Mouse (Mus musculus) adrenal gland, postnatal 10 days (tissue): ENCODE results near the gene Purb. TPM values are rescaled to one million over a fixed set of nuclear protein-coding genes. Genes with fewer than 3 reads are reported as not detected.
A peak's percentile ranks its signal among the peaks of the same experiment; 100 is the strongest.
"Not testable (repeated sequence)": the region's sequence is repeated elsewhere in the genome, so short reads cannot be mapped to it uniquely, and the experiment has no call there.

Experiments
- DNase-seq: peaks from one replicate; pipeline ENCODE4 v3.0.0; 2021; ENCODE audit warnings: mixed read lengths
- microRNA-seq: library from miRNA; unstranded; fragments of <30 nt; microRNA quantifications from one replicate; pipeline ENCODE4 v1.2.0, GENCODE M21; 2021
- total RNA-seq, 2 experiments: library from RNA; stranded (reverse); gene quantifications; 2 replicates each; pipeline ENCODE4 v1.2.3; 2021

The Purb gene
- total RNA-seq, 2 experiments from 2014 or later = 62.7 to 71.0 TPM

GRCm38 (mm10) chr11:6444077-6444853 lies 31.5 kb downstream of the Purb start, which contains the start of gene H2afv:
Gene H2afv, minus strand, starts transcription at chr11:6444443.
- DNase-seq = peak; percentile 99

- no peak for DNase-seq
Observed at GRCm38 (mm10) chr11:6443727-6444076, 32.0 kb downstream of the Purb start.

DNA sequence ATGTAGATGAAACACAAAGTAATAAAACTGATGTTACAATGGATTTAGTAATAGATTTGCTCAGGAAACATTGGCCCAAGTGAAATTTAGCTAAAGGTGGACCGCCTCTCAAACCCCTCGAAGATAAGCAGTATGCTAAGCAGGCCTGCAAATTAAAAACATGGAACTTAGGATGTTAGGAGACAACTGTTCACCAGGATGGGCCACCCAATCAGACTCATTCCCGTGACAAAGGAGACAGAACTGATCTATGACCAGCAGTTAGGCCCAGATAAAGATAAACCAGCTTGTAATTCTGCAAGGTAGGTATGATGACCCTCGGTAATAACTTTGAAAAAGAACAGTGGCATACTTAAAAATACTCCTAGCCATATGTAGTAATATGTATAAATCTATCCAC lies 32.6 kb downstream of the Purb start:
- no peak for DNase-seq

DNA sequence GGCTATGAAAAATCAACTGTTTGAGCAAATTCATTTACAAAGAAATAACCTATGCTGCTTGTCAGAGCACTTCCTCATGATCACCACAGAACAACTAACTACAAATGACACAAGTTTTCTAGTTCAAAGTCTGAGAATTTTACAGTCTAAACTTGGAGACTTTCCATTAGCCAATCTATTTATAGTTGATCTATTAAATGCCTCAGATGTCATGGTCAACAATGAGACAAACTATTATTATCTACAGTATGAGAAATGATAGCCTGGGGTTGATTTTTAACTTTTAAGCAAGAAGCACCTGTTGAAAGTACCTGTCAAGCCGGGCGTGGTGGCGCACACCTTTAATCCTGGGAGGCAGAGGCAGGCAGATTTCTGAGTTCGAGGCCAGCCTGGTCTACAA lies 33.2 kb downstream of the Purb start:
- DNase-seq = no peak

GRCm38 (mm10) chr11:6440171-6440570 lies 35.5 kb downstream of the Purb start:
- DNase-seq = no peak

DNA sequence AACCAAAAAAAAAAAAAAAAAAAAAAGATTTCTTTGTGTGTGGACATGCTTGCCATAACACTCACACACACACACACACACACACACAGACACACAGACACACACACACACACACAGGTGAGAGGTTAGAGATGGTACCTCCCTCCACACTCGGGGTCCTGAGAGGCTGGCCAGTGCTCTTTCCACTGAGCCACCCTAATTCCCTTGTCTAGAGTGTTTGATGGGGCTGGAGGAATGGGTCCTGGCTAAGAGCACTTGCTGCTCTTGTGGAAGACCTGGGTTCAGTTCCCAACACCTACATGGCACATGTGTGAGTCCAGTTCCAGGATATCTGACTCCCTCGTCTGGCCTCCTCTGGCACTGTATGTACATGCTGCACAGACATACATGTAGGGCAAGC lies 38.0 kb downstream of the Purb start:
- DNase-seq = no peak

DNA sequence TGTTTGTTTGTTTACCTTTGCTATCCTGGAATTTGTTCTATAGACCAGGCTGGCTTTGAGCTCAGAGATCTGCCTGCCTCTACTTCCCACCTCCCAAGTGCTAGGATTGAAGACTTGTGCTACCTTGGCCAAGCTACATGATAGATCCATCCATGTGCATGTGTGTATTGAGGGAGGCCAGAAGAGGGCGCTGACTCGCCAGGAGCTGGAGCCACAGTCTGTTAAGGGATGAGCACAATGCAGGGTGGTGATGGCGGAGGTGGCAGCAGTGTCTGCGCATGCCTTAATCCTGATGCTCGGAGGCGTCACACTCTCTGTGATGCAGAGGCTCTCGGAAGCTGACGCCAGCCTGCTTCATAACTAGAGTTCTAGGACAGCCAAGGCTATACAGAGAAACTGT lies 39.3 kb downstream of the Purb start:
- peak; percentile 70 for DNase-seq

DNA sequence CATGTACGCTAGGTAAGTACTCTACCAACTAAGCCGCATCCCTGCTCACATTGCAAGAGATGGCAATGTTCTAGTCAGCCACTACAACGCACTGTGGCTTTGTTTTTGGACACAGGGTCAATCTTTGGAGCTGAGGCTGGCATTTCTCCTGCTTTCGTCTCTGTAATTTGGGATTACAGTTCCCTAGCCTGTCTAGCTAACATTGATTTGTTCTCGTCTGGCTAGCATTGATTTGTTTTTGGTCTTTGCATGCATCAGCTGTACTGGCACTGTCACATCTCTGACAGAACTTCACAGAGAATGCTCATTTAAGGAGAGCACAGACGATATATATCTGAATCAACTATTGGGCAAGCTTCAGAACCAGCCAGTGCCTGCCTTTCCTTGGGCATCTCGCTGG lies 45.5 kb downstream of the Purb start:
- no peak for DNase-seq

GRCm38 (mm10) chr11:6420722-6421350 lies 54.9 kb downstream of the Purb start:
- DNase-seq = no peak

- no peak for DNase-seq
Observed at GRCm38 (mm10) chr11:6420283-6420703, 55.4 kb downstream of the Purb start.

DNA sequence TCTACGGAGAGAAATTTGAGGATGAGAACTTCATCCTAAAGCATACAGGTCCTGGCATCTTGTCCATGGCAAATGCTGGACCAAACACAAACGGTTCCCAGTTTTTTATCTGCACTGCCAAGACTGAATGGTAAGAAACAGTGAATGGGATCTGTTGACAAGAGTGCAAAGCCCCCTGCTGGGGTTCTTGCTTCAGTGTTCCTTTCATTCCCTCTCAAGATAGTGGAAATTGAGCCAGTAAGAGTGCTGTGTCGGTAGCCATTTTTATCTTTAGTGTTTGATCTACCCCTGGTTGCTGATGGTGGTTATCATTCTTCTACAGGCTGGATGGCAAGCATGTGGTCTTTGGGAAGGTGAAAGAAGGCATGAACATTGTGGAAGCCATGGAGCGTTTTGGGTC lies 56.6 kb downstream of the Purb start:
- not testable (repeated sequence) for DNase-seq

DNA sequence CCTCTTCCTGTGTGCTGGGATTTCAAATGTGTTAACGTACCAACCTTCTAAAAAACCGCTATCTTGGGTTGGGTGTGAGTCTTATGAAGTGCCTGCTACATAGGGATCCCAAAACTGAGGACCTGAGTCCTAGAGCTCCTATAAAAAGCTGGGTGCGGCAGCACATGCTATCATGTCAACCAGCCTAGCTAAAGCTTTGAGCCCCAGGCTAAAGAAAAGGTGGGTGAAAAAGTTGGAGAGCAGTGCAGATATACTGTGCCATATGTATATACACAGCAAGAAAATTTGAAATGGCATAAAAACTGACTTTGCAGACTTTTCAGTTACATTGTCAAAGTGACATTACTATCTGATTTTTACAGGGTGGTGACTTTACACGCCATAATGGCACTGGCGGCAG lies 57.0 kb downstream of the Purb start:
- no peak for DNase-seq

Small RNA genes within 50 kb of the gene (microRNA-seq; reads per million reads assigned to microRNA genes)
- gene Gm22123 = not detected

Other genes starting within 250 kb of the Purb start
- gene Npc1l1, start 245.8 kb downstream of the Purb start, total RNA-seq = not detected
- gene Ddx56, start 208.1 kb downstream of the Purb start, total RNA-seq = 10 to 100 TPM; 49.8 to 52.7 TPM
- 10 to 100 TPM; 83.3 to 86.5 TPM for gene Tmed4, start 201.0 kb downstream of the Purb start, total RNA-seq
- 100 to 1,000 TPM; 854 to 941 TPM for gene Ogdh, start 184.3 kb downstream of the Purb start, total RNA-seq
- gene Zmiz2, start 86.8 kb downstream of the Purb start, total RNA-seq = 10 to 100 TPM; 38.4 to 48.2 TPM
- gene Ppia, start 60.5 kb downstream of the Purb start, total RNA-seq = 1,000 to 10,000 TPM; 1,588 to 1,631 TPM
- gene H2afv, start 31.5 kb downstream of the Purb start, total RNA-seq = 10 to 100 TPM; 84.9 to 92.0 TPM
- 1 to 10 TPM; 6.3 to 6.5 TPM for gene Myo1g, start 45.0 kb upstream of the Purb start, total RNA-seq
- 10 to 100 TPM; 46.4 to 47.5 TPM for gene Ccm2, start 71.0 kb upstream of the Purb start, total RNA-seq
- 1 to 10 TPM; 4.2 to 5.7 TPM for gene Nacad, start 130.1 kb upstream of the Purb start, total RNA-seq
- gene Tbrg4, start 150.2 kb upstream of the Purb start, total RNA-seq = 10 to 100 TPM; 86.9 to 95.1 TPM
- not detected for gene Wap, start 162.7 kb upstream of the Purb start, total RNA-seq
- gene Ramp3, start 182.6 kb upstream of the Purb start, total RNA-seq = 1 to 10 TPM; 7.6 to 9.8 TPM